Mouse (Mus musculus) E14TG2a.4 (cell line): ENCODE data around the gene Sf3b6.

Source experiments
- CTCF ChIP-seq: conservative IDR thresholded peaks from 2 replicates; pipeline ENCODE4 v1.5.1; 2014; ENCODE audit warnings: low read length
- NANOG ChIP-seq: IDR thresholded peaks from 2 replicates; pipeline ENCODE4 v1.6.1; 2014; ENCODE audit warnings: borderline replicate concordance, low read length, mixed read lengths
- POU5F1 ChIP-seq: IDR thresholded peaks from 2 replicates; pipeline ENCODE4 v1.6.1; 2014; ENCODE audit warnings: low read length, borderline replicate concordance

DNA sequence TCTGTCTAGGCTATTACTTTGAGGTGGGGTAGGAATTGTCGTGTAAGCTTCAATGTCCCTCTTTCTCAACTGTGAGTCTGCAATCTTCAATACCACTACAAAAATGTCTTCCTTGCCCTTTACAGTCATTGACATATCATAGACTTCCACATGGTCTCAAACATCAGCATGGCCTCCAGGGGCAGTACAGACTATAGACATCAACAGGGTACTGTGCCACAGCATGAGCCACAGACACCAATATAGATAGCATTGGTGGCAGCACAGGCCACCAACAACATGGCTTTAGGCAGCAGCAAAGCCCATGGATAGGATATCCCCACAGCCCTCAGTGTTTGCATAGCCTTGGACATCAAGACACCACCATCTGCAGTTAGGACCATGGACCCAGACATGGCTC is 36.1 kb upstream of the Sf3b6 start:
- TF ChIP-seq CTCF (no peak), NANOG (no peak), POU5F1 (no peak)
